Mouse (Mus musculus) testis, postnatal 14 days (tissue): ENCODE data around the gene Mapk6.
"Not testable (repeated sequence)": the region's sequence is repeated elsewhere in the genome, so short reads cannot be mapped to it uniquely, and the experiment has no call there.

Experiments used
- DNase-seq: peaks from one replicate; pipeline ENCODE4 v3.0.0; 2021; ENCODE audit warnings: low spot score

The Mapk6 gene

GRCm38 (mm10) chr9:75409852-75410378, at the start of gene Mapk6:
TSS of gene Mapk6 (minus strand) at chr9:75410005.
- DNase-seq: peak; percentile 96

DNA sequence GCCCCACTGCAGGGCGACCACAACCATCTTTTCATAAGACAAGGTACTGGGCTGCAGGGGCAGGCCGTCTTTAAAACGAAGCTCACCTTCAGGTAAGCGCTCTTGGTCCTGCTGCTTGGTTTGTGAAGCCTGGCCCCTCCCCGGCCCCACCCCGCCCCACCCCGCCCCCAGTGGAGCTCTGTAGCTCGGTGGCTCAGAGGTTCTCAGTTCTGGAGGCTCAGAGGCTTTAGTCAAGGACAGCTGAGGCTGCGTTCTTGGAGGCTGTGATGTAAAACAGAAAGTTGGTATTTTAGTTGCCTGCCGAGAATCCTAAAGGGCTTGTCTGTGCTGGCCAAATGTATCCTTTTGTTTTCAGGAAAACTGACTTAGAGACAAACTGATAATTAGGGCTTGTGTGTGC, 45.9 kb upstream of the Mapk6 start:
- peak; percentile 40 for DNase-seq

- DNase-seq: no peak
These were observed 44.2 kb upstream of the Mapk6 start for GRCm38 (mm10) chr9:75453994-75454393.

- no peak for DNase-seq
These were observed 38.2 kb upstream of the Mapk6 start for GRCm38 (mm10) chr9:75448021-75448420.

DNA sequence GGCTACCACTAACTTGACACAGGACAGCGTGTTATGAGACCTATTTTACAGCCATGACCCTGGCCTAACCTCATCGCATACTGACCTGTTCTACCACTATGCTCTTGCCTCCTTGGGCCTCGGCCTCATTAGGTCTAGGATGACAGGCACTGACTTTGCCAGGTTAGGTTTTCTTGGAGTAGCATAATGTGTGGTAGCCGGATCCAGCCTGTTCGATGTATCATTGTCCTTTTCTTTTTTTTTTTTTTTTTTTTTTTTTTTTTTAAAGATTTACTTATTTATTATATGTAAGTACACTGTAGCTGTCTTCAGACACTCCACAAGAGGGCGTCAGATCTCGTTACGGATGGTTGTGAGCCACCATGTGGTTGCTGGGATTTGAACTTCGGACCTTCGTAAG, 36.8 kb upstream of the Mapk6 start:
- not testable (repeated sequence) for DNase-seq

DNA sequence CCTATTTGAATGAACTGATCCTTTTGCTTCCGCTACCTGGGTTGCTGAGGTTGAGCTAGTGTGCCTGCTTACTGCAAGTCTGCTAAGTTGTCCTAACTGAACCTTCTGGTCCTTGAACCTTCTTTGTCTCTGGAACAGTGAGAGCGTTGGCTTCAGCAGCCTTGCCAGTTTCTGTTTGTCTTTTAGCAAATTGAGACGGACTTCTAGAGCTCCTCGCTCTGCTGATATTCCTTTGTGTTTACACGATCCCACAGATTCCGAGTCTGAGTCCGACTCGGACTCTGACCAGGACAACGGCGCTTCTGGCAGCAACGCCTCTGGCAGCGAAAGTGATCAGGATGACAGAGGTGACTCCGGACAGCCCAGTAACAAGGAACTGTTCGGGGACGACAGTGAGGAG, 35.2 kb upstream of the Mapk6 start:
- no peak for DNase-seq

DNA sequence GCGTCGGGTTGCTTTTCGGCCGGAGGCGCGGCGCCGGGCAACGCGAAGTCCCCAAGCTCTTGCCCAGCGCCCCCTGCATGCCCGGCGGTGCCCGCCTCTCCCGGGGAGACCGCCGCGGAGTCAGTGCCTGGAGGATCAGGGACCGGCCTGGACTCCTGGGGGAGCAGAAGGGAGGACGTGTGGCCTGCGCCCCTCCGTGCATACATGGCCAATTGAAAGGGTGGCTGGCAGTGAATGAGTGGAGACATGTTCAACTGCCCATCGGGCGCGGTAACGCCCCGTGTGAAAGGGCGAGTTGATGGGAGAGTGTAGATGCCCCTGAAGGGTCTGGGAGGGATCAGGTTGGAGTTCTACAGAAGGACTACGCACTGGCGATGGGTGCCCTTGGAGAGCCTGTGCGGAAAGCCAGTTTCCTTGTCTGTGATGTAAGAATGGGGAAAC, 31.9 kb upstream of the Mapk6 start:
- DNase-seq: no peak

DNA sequence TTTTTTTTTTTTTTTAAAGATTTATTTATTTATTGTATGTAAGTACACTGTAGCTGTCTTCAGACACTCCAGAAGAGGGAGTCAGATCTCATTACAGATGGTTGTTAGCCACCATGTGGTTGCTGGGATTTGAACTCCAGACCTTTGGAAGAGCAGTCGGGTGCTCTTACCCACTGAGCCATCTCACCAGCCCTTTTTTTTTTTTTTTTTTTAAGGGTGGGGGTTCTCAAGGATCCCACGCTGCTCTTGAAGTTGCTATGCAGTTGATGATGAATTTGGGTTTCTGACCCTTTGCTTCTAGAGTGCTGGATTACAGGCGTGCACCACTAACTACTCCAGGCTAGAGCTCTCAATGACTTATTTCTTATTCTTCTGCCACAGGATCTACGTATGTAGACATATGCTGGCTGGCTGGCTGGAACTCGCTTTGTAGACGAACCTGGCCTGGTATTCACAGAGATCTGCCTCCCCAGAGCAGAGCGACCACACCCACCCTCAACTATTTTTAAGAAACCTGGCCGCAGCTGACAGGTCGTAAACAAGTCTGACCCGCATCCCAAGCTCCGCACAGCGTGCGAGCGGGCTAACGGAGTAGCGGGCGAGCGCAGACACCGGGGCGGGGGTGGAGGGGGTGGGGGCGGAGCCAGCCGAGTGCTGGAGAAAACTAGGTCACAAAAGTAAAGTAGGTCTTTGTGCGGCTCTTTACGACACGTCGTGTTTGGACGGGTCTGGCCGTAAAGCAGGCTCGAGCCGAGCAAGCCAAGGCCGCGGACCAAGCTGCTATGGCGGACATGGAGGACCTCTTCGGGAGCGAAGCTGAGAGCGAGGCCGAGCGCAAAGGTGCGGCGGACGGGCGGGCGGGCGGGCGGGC, 31.2 kb upstream of the Mapk6 start, which contains the start of gene Leo1:
TSS of gene Leo1 (plus strand) at position 729 of the 871 bp plus-strand sequence.
- DNase-seq: peak; percentile 93

DNA sequence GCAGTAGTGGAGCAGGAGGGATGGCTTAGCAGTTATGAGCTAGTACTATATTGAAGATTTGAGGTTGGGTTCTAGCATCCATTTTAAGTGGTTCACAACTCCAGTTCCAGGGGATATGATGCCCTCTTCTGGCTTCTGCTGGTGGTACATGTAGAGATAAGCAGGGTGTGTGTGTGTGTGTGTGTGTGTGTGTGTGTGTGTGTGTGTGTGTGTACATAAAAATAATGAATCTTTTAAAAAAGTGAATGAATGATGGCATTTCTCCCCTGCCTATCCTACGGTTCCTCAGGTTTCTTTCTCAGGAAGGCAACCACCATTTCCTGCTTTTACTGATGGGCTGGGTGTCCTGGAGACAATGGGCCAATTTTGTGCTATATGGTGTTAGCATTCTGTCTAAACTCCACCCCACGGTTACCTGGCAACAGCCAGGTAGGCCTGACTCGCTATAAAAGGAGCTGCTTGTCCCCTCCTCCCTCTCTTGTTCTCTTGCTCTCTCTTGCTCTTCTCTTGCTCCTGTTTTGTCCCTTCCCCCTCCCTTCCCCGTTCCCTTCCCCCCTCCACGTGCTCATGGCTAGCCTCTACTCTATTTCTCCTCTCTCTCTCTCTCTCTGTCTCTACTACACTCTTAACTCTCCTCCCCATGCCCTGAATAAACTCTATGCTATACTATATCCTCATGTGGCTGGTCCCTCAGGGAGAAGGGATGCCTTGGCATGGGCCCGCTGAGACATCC, 28.0 kb upstream of the Mapk6 start:
- no peak for DNase-seq

DNA sequence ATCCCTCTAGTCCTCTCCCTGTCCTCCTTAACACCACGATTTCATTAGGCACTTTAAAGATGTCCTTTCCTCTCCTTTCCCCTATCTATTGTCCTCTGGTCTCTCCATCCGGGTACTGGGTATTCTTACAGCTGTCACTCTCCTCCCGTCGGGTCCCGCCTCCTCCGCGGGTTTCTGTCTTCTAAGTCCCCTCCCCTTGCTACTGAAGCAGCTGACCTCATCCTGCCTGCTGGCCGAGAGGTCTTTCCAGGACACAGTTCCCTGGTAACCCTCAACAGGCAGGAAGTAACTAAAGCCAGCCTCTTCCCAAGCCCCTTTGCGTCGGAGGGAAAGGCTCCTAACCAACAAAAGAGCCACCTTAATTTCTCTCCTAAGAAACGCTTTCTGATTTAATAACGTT, 26.1 kb upstream of the Mapk6 start:
- DNase-seq: peak; percentile 86

- no peak for DNase-seq
These were observed 25.5 kb upstream of the Mapk6 start for GRCm38 (mm10) chr9:75435291-75435690.

DNA sequence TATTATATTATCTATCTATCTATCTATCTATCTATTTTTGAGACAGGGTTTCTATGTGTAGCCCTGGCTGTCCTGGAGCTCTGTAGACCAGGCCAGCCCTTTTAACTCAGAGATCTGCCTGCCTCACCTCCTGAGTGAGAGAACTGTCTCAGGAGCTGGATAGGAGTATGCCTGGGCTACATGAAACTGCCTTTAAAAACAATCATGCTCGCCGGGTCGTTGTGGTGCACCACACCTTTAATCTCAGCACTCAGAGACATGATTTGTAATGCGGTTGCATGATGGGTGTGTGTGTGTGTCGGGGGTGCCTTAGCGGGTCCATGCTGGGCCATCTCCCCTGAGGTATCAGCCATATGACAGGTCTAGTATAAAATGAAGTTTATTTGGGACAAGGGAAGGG, 25.1 kb upstream of the Mapk6 start:
- DNase-seq: no peak

DNA sequence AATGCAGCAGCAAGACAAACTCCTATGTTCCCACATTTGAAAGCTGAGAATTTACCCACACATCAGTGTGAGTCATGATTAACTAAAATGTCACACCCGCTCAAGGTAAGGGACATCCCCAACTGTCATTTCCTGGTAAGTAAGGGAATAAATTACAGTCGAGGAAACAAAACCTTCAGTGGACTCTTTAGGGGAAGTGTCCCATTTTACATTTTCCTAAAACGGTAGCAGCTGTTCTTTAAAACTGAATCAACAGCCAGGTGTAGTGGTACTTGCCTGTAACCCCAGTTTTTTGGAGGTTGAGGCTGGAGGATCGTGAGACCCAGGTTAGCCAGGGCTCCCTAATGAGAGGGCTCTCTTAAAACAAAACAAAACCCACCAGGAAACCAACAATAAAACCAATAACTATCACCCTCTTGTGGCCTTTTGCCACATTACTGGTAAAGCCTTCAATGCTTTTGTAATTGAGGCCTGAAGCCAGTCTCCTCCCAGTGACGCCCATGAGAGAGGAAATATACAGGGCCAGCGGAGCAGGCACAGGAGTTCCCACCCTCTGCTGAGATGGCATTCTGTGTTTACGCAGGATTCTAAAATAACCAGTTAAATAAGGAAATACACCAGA, 24.5 kb upstream of the Mapk6 start:
- no peak for DNase-seq

GRCm38 (mm10) chr9:75432694-75433093, 22.9 kb upstream of the Mapk6 start:
- no peak for DNase-seq

- DNase-seq: no peak
These were observed 21.2 kb upstream of the Mapk6 start for GRCm38 (mm10) chr9:75430822-75431621.

DNA sequence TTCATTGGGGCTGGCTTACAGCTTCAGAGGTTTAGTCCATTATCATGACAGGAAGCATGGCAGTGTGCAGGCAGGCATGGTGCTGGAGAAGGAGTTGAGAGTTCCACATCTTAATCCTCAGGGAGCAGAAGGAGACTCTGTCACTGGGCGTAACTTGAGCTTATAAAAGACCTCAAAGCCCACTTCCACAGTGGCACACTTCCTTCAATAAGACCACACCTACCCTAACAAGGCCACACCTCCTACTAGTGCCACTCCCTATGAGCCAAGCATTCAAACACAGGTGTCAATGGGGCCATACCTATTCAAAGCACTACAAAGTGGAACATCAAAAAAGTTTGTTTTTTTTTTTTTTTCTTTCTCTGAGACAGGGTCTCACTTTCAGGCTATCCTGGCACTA, 19.9 kb upstream of the Mapk6 start:
- no peak for DNase-seq

DNA sequence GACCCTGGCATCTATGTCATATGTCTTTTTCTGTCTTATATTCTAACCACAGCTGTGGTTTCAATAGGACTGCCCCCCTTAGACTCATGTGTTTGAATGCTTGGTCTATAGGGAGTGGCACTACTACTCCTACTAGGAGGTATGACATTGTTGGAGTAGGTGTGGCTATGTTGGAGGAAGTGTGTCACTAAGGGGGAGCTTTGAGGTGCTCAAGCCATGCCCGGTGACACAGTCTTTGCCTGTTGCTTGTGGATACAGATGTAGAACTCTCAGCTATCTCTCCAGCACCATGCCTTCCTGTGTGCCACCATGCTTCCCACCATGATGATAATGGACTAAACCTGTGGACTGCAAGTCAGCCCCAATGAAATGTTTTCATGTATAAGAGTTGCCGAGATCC, 19.2 kb upstream of the Mapk6 start:
- no peak for DNase-seq

DNA sequence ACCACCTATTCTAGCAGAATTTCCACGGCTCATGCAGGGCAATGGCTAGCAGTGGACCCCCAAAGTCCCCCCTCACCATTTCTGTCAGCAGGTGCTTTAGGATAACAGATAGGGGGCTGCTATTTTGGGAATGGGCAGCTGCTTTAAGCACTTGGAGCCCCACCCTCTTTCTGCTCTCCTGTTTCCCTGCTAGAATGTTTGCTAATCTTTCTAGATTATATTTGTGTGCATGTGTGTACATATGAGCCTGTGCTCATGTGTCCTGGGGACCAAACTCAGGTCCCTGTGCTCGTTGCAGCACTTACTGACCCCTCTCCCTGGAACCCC, 18.4 kb upstream of the Mapk6 start:
- no peak for DNase-seq

DNA sequence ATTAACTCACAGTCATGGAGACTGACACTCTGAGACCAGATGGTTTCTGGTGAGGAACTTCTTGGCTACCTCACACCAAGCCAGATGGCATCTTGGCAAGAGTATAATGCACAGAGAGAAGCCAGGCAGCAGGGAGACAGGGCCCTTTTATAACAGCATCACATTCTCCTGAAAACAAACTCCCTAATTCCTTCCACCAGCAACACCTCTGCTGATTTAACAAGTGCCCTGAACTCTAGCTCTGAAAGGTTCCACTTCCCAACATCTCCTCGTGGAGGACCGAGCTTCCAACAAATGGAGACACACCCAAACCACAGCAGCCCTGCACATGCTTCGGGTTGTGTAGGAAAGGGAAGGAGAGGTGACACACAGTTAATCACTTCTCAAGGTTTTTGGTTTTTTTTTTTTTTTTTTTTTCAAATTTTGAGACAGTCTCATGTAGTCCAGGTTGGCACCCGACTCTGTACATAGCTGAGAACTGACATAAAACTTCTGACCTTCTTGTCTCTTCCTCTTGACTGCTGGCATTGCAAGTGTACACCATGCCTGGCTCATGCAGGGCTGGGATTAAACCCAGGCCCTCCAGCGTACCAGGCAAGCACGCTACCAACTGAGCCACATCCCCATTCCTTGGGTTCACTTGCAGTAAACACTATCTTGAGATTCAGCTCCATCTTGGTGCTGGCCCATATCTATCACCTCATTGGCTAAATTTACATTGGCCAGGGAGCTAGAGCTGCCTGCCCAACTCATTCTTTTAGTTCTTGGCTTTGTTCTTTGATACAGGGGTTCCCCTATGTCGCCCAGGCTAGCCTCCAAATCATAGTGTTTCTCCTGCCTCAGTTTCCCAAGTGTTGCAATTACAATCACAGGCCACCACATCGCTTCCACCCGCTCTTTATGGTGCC, 17.8 kb upstream of the Mapk6 start:
- DNase-seq: no peak

GRCm38 (mm10) chr9:75425796-75426391, 16.1 kb upstream of the Mapk6 start:
- DNase-seq: no peak
